Mouse (Mus musculus) urinary bladder, postnatal 14 days (tissue): ENCODE results near the gene Wdr25.

ENCODE experiments used
- DNase-seq: peaks from one replicate; pipeline ENCODE4 v3.0.0; 2021; ENCODE audit warnings: low spot score

The Wdr25 gene

DNA sequence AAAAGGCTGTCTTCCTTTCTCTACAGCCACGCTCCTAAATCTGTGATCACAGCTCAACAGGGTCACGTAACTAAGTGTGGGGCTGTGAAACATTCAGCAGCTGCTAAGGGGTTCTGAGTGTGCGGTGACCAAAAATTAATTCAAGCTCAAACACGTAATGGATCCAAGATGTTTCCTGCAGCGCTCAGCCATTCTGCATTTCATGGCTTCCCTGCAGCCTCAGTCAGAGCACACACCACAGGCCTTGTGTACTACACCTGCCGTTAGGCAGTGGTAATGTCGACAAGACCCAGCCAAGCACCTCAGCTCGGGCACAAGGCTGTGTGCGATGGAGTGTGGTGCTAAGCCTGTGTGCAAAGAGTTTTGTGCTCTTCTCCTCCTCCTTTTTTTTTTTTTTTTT is 94.0 kb downstream of the Wdr25 start:
- DNase-seq: no peak

DNA sequence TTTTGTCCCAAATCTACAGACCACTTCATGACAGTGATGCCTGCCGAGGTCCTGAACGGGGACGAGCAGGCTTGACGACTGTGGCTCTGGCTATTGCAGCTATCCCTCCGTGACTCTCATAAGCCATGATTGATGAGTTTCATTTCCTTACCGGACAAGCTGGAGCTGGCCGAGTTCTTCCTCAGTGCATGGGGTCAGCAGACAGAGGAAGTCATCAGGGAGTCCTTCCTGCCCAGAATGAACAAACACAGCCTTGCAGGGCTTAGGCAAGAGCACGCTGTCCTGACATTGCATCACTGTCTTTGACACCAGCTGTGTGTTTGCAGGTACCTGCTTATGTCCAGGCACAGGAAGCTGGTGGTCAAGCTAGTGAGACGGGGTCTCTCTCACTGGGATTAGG is 97.0 kb downstream of the Wdr25 start:
- DNase-seq: no peak

DNA sequence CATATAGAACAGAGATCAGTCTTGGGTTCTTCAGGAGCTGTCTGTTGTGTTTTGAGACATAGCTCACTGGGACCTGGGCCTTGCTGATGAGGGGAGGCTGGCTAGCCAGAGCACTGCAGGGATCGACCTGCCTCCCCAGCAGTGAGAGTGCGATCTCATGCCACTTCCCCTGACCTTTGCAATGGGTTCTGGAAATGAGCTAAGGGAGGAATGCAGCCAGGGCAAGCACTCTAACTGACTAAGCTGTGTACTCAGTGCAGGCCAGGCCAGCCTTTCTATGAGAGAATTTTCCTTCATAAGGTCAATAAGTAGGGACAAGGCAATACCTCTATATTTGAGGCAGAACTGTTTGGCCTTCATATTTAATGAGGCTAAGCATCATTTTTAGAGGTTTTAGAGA is 99.6 kb downstream of the Wdr25 start:
- DNase-seq: no peak

DNA sequence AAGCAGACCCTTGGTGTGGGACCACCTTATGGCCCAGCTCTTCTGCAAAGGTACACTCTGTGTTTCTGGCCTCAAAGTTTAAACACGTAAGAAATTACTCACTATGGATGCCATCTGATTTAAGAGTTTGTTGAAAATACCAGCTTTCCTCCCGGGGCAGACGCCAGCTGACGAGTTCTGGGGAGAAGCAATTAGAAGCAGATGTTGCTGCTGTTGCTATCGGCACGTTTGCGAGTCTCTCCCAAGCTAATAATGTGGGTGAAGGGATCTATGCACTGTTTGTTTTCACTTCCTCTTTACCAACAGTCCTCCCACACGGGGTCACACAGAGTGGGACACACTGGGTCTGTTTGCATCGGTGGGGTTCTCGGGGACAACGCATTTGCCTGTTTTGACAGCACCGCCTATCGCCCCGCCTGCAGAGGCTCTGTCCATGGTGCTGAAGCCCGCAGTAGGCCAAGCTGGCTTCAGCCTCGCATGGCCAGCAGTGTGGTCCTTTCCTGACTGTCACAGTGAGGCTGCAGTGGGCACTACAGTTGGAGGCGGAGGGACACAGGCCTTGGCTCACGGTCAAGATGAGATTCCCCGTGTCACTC is 101.1 kb downstream of the Wdr25 start:
- peak; percentile 82 for DNase-seq

DNA sequence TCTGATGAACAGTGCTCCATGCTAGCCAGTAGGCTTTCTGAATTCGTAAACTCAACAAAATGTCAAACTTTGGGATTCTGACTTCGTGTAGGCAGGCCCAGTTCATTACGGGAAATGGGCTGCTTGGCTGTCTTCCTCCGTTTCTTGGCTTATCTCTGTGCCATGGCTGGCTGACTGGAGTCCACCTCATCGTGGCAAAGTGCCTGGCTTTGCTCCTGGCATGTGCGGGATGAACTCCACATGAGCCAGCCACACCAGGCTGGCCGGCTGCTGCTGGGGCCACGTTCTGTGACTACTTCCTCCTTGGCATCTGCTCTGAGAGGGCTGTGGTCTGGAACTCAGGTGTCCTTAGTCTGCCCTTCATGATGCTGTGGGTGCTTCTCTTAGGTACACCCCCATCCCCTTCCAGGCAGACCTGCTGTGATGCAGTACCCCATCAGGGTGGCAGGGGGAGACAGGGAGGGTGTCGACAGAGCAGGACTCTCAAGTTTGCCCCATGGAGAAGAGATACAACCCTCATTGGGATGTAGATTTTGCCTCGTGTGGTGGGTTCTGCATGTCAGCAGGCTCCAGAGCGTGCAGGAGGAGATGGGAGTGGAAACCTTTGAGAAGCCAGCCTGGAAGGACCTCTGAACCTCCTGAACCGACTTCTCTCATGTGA is 102.7 kb downstream of the Wdr25 start:
- no peak for DNase-seq

DNA sequence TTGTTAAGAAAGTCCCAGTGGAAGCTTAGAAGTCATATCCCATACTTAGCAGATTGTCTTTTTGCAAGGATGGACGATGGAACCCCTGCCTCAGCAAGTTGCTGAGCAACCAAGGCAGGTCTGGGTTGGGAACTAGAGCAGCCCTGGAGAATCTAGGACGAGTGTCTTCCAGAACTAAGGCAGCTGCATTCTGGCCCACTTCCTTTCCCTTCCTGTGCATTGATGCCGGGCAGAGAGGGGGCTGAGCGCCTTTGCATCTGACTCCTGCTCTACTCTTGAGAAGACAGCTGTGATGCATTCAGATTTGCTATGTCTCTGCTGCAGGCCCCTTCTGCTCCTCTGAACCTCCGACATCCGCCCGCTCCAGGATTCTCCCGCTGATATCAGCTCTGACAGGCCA is 103.8 kb downstream of the Wdr25 start:
- DNase-seq: no peak

DNA sequence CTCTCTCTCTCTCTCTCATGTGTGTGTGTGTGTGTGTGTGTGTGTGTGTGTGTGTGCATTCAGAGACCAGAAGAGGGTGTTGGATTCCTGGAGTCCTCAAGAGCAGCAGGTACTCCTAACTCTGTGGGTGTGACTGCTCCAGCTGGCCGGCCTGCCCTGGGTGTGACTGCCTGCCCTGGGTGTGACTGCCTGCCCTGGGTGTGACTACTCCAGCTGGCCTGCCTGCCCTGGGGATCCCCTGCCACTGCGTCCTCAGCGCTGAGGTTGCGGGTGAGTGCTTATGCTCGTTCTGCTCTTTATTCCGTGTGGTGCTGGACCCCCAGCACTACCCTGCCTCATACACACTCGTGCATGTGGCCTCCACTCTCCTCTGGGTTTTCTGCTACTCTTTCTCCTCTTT is 109.5 kb downstream of the Wdr25 start:
- DNase-seq: no peak

DNA sequence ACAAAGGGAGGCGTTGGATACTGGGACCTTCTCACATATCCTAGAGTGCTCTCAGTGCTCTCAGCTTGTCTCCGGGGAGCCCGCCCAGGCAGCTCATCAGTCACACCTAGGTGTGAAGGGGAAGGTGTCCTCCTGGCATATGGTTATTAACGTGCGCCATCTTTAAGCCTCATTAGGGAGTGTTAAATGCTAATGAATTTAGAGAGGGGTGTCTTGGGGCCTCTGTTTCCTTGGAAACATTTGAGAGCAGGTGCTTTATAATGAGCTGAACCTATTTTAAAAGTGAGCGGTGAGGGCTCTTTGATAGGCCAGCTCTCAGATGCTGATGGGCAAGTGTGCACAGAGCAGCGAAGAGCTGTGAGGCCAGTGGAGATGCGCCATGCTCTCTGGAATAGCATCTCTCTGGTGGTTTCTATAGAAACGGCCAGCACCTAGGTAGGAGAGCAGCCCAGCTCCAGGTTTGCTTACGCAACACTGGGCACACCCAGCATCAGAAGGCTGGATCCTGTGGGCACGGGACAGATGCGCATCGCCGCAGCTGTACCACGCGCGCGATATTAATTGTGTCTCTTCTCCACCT is 116.7 kb downstream of the Wdr25 start:
- DNase-seq: no peak

DNA sequence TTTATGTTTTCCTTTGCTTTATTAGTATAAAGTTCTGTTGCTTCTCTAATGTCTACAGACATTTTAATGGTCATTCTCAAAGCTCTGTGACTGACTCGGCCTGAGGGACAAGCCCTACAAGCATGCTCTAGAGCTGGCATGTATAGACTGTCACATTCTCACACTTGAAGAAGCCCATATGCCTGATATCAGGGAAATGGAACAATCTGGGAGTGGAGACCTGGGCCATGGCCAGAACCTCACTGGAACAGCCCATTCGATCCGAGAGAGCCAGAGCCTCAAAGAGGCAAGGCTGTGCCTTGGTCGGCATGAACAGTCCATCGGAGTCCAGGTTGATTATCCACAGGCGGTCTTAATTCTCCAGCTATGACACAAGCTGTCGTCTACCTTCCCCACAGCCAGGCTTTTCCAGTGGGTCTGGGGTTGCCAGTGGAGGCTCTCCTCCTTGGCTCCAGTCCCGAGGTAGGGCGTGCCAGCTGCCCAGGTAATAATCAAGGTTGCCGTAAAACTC is 128.8 kb downstream of the Wdr25 start:
- no peak for DNase-seq

DNA sequence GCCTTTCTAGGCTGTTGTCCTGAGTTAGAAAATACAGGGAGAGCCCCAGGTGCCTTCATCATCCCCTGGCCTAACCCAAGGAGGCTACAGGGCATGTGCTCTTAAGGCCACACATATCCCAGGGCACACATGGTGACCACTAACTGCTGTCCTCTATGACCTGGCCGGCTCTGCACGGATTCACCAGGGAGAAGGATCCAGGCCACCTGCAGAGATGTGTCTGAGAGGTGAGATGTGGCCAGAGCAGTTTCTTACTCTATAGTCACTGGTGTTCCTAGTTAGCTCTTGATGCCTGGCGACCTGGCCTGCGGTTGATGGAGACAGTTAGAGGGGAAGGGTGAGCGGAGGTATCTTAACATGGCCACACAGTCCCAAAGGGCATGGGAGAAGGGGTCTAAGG is 129.5 kb downstream of the Wdr25 start:
- DNase-seq: no peak

DNA sequence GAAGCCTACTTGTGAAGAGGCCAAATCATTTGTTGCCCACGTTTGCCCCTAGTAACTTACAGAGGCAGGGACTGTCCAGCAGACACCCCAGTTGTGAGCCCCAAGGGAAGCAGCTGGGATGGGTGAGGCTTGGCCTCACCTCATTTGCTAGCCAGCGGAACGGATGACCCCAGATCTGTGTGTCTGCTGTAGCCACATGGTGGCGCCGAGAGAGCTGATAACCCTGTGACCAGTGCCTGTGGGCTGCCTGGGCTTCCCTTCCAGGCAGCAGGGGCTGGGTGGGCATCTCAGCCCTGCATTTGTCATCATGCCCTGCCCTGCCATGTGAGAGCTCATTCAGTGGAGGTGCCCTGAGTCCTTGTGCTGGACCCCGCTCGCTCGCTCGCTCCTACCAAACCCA is 130.3 kb downstream of the Wdr25 start:
- no peak for DNase-seq

DNA sequence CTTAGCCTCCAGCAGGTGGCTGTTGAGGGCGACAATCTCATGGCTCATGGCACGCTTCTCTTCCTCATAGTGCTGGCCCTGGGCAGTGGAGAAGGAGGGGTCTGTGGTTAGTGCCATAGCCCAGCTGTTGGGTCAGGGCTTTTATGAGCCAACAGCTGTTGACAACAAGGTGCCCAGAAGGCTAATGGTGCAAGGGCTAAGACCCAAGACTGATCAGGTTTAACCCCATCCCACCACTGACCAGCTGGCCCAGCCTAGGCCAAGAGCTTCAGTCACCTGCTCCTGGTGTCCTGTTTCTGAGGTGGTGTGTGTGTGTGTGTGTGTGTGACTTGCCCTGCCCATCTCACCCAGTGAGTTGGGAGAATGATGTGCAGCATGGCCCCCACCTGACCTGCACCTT is 143.6 kb downstream of the Wdr25 start:
- DNase-seq: no peak

DNA sequence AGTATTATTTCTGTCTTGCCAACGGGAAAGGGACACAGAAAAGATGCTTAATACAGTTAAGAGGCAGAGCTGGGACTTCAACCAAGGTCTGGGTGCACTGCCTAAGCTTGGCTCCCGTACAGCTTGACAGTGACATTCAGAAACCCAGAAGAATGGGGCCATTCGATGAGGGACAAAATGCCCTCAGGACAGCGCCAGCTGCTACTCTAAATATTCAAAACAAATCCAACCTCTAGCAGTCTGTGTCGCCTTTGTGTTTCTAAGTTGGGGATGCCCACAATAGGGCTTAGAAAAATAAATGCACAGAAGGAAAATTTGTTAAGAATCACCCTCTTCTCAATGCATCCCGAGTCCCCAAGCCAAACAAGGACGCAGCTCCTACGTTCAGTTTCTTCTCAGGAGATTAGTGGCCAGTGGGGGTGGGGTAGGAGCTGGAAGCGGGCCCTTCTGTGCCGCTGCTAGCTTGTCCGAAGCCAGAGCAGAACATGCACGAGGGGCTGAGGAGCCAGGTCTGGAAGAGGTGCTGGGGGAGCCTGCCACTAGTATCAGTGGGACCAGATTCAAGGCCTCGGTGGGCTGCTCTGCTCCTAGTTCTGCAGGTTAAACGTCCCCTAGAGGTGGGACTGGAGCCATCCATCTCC is 144.9 kb downstream of the Wdr25 start:
- DNase-seq: no peak

DNA sequence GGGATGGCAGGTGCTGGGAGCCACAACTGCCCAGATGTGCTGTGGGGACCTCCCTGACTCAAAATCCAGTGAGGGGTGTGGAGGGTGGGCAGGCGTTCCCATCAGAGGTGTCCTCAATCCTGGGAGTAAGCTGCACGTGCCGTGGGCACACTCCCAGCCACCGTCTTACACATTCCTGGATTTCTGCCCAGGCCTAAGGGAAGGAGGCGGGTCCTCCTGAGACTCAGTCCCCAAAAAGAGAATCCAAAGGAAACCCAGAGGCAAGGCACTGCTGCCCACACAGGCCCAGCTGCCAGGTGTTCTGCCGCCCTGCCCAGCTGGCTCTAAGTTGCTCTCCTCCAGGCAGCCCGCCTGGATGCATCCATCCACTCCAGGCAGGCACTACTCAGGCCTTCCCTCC is 145.9 kb downstream of the Wdr25 start:
- no peak for DNase-seq

DNA sequence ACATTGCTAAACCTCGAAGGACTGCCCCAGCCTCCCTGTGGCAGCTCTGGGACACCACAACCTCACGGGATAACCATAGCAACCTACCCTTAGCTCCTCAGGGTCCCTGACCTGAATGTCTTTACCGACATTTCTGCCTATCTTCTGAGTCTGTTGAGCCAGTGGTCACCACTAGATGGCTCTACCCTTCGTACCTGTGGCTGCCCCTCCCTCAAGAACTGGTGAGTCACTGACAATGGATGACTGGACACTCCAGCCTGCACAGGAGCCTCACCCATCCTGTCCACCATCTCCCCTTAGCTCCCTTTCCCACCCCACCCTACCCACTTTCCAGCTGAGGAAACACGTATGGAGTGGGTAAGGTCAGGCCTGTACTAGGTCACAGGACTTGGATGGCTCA is 151.1 kb downstream of the Wdr25 start:
- peak; percentile 31 for DNase-seq

DNA sequence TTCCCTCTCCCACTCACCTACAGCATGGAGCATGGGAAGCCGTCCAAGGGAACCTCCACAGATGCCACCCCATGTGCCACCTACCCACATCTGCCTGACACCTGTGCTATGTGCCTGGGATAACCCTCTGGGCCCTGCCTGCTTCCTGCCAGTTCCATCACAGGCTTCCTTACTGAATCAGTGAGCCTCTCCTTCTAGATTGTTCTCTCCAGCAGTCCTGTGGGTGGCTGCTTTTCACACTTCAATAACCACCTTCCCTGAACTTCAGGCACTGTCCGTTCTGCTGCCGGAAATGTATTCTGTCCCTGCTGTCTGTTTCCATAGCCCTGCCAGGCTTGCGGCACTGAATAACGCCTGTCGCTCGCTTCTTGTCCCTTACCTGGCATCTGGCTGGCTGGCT is 152.2 kb downstream of the Wdr25 start:
- no peak for DNase-seq

DNA sequence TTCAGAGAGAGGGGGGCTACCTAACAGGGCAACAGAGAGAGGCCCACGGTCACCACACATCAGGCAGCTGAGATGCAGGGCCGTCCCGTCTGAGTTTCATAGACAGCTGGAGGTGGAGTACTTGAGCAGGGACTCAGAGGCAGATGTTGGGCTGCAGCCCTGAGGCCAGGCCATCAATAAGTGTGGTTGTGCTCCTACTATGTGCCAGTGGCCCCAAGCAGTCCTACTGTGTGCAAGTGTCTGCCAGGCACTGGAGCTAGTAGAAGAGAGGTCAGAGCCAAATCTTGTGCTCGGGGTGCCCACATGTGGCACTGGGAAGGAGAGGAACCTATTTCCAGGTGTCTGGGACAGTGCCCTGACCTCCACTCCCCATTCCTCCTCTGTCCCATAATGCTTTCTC is 156.5 kb downstream of the Wdr25 start:
- no peak for DNase-seq

DNA sequence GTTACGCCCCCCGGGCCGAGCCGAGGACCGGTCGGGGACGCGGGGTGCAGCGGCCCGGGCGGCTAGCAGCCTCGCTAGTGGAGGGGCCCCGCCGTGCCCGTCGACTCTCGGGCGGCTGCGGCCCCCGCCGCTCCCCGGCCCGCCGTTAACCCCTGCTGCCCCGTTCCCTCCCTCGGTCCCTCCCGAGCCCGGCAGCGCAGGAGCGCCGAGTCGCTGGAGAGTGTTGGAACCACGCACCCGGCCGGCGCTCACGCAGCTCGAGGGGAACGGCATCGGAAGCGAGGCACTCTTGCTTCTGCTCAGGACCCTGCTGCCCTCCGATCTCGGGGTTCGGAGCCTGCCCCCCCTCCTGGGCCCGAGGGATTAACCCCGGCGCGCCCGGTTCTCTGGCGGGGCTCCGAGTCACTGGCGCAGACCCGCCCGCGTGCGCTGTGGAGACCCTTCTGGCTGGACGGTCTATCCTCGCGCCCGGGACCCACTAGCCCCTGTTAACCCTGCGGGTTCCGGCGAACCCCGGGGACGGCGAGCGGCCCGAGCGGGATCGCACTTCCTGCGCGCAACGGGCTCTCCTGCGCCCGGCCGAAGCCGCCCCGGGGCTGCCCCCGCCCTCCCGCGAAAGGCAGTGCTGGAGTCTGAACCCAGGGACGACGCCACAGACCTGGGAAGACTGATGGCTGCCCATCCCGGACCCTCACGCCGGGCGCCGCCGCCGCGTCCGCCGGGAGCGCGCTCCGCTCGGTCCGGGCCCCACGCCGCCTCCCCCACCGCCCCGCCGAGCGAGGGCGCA is 159.8 kb downstream of the Wdr25 start:
- no peak for DNase-seq

DNA sequence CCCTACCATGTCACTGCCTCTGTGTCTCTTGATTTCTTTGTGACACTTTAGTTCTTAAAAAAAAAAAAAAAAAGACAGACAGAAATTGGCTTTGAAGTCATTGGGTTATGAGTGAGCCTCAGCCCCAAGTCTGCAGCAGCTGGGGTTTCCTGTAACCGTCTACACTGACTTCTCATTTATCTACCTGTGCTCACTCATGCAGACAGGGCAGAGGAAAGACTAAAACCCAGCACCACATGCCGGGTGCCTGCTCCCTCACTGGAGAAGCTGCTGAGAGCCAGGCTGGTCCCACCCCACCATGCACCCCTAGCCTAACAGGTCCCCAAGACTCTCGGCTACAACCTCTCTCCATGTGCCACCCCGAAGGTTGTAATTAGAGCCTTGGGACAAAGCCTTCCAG is 164.3 kb downstream of the Wdr25 start:
- DNase-seq: no peak

DNA sequence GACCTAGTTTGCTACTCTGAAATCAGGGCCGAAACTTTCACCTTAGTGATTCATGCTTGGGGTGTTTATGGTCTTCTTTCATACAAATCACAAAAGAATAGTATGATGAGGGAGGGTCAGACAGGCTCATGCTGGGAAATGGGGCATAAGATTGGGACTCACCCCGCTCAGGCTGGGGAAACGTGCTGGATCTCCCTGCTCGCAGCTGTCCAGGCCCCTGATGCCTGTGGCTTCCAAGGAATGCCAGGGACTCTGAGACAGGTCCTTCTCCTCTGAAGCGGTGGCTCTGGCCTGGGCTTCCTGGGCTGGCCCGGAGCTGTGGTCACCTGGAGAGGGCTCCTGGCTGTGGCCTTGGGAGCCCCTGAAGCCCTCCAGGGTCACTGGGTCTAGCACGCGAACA is 165.2 kb downstream of the Wdr25 start:
- DNase-seq: no peak

DNA sequence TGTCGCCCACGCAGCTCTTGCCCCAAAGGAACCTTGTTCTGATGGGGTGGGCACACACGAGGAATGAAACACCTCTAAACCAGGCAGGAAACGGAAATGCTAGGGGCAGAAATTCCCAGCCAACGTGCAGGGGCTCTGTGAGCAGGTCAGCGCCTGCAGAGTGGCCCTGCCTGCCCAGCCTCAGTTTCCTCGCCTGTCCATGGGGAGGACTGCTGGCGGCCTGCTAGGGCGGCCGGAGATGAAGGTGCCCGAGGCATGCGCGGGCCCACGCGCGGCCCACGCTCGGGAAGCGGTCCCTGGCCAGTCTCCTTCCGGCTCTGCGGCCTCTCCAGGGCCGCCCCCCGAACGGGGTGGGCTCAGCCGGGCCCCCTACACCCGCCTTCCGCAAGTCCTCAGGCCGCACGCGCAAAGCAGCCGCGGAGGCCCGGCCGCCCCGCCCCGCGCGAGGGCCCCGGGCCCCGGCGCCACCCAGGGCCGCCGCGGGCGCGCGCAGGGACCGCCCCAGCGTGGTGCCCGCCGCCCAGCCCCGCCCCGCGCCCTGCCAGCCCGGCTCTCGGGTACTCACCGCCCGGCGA is 174.2 kb downstream of the Wdr25 start:
- DNase-seq: peak; percentile 23

DNA sequence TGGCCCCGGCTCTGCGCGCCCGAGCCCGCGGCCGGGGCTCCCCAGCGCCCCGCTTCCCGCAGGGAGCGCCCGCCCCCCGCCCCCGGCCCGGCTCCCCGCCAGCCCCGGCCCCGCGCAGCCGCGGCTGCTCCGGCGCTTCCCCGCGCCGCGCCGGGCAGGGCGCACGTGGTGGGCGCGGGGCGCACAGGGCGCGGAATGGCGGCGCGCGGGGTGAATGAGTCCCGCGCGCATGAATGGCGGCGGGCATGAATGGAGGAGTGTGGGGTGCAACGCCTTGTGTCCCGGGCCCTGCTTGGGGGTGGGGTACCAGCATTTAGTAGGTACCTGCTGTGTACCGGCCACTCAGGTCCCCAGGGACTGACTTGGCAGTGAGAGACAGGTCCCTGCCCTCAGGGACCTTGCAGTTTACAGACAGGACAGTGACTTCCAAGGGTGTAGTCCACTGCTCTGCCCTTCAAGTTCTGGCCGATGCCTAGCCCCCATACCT is 174.8 kb downstream of the Wdr25 start, which contains the start of gene Begain:
Gene Begain, minus strand, starts transcription at position 51 of the 487 bp plus-strand sequence.
- DNase-seq: no peak
